Mouse (Mus musculus) neural tube, embryonic 11.5 days (tissue): ENCODE results near the gene Tagap. TPM values are rescaled to one million over a fixed set of nuclear protein-coding genes. Genes with fewer than 3 reads are reported as not detected.

Experiments
- ATAC-seq: fragments of 200-750 bp; cut with Nextera tagmentation; 2 replicates; pipeline ENCODE4 v1.8.0; 2017; ENCODE audit warnings: moderate number of reproducible peaks, mild to moderate bottlenecking, moderate TSS enrichment, moderate library complexity; ENCODE audit not compliant: insufficient read depth, low FRiP score, low TSS enrichment
- DNase-seq: peaks from one replicate; pipeline ENCODE4 v3.0.0-alpha.2; 2015; ENCODE audit warnings: low spot score
- H3K27ac ChIP-seq: fragments of 300-500 bp; sonication (generic); 2 replicates; pipeline ENCODE4 v1.5.1; 2014; ENCODE audit warnings: low read depth, mild to moderate bottlenecking, low read length
- H3K27me3 ChIP-seq: fragments of 300-500 bp; sonication (generic); 2 replicates; pipeline ENCODE4 v1.6.1; 2014; ENCODE audit warnings: mild to moderate bottlenecking, low read length, mixed read lengths; ENCODE audit not compliant: control insufficient read depth, insufficient read depth
- H3K36me3 ChIP-seq: fragments of 300-500 bp; sonication (generic); 2 replicates; pipeline ENCODE4 v1.6.1; 2014; ENCODE audit warnings: mild to moderate bottlenecking, low read length, moderate library complexity, mixed read lengths; ENCODE audit not compliant: control insufficient read depth, insufficient read depth
- H3K4me1 ChIP-seq: fragments of 300-500 bp; sonication (generic); 2 replicates; pipeline ENCODE4 v1.6.1; 2014; ENCODE audit warnings: low read length, mixed read lengths; ENCODE audit not compliant: control insufficient read depth, insufficient read depth
- H3K4me2 ChIP-seq: fragments of 300-500 bp; sonication (generic); 2 replicates; pipeline ENCODE4 v1.6.1; 2014; ENCODE audit warnings: low read depth, mild to moderate bottlenecking, moderate library complexity
- H3K4me3 ChIP-seq: fragments of 300-500 bp; sonication (generic); 2 replicates; pipeline ENCODE4 v1.5.1; 2014; ENCODE audit warnings: low read depth, low read length
- H3K9ac ChIP-seq: fragments of 300-500 bp; sonication (generic); 2 replicates; pipeline ENCODE4 v1.6.1; 2014; ENCODE audit warnings: mild to moderate bottlenecking, low read length
- H3K9me3 ChIP-seq: fragments of 300-500 bp; sonication (generic); 2 replicates; pipeline ENCODE4 v1.6.1; 2016; ENCODE audit warnings: low read length; ENCODE audit not compliant: control insufficient read depth
- WGBS: fragments of 180-500 bp; shearing (Covaris S2); extraction: QIAGEN DNeasy Blood & Tissue Kit; methylation state at CpG from one replicate; pipeline ENCODE4 v1.1.7; 2014; 5-methylcytosine and 5-hydroxymethylcytosine counted together
- polyA plus RNA-seq: library from polyadenylated mRNA; unstranded; fragments of >200 nt; fragmentation: Nextera tagmentation; extraction: Ambion mirVana; gene quantifications from 2 replicates; pipeline ENCODE4 v1.2.1, GENCODE M21; 2014

Gene Tagap
- polyA plus RNA-seq, result 0.38 and 0.68 TPM in 2 replicates

DNA sequence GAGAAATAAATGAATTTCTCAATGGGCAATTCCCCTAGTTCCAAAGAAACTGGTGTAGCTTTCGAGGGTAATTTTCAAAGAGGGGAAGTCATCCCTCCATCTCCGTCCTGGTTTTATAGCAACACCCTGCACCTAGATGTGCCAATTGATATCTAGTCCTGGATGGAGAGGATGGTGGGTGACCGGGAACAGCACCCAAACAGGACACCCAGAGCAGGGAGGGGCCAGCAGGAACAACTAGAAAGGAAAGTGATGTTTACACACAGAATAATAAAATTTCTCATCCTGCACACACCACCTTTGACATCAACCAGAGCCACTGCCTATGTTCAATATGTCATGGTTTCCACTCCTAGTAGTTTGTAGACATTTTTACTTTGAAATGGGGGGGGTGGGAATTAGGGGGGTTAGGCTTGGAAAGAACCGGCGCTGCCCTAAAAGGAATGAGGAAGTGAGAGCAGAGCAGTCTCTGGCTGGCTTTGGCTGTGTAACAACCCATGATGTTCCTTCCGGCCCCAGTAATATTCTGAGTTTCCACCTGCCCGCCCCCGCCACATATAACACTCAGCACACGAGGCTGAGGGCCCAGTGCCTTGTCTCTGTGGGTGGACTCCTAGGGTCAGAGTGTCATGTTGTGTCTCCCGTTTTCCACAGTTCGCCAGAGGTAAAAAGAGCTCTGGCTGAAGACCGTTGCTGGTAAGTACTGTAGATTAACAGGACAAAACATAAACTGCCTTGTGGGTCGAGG, at the start of gene Tagap:
Tagap (plus strand) TSS at position 588 of the 748 bp plus-strand sequence.
- H3K9me3 ChIP-seq, result no peaks in the 10 kb centered on the region
- no peak within 1 kb of the TSS for H3K9ac ChIP-seq
- ATAC-seq (no peak), DNase-seq (no peak)
- H3K4me1 ChIP-seq, result no peaks in the 10 kb centered on the region
- 69% methylated on average over 13 of the region's 13 CpGs for WGBS
- no peaks in the 10 kb centered on the region for H3K27me3 ChIP-seq
- no peak within 1 kb of the TSS for H3K4me2 ChIP-seq
- H3K4me3 ChIP-seq, result no peak within 1 kb of the TSS
- no peak within 1 kb of the TSS for H3K27ac ChIP-seq
- H3K36me3 ChIP-seq, result no peaks in the 10 kb centered on the region

DNA sequence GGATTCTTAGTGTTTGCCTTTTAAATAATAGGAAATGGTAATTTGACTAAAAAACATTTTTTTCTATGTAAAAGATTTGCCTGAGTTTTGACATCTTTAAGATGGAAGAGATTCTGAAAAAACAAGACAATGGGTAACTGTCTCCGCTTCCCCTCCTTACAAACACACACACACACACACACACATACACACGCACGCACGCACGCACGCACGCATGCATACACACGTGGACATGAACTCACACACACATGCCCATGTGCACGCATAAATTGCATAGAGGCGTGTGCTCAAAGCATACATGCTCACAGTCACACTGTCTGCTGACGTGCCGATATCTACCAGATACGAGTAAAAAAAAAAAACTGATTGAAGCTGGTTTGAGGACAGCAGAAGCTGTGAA, 49.3 kb upstream of the Tagap start:
- no peaks in the 10 kb centered on the region; the same call in 1 of the 2 replicates for H3K4me1 ChIP-seq
- H3K36me3 ChIP-seq, result no peaks in the 10 kb centered on the region
- no peak overlapping the region for H3K4me2 ChIP-seq
- H3K27me3 ChIP-seq, result no peaks in the 10 kb centered on the region
- no peak overlapping the region for H3K27ac ChIP-seq
- no peak for DNase-seq
- no peak overlapping the region for H3K4me3 ChIP-seq
- no peak overlapping the region for H3K9ac ChIP-seq
- ATAC-seq, result no peak
- 93% methylated on average over 13 of the region's 13 CpGs for WGBS
- no peaks in the 10 kb centered on the region for H3K9me3 ChIP-seq

DNA sequence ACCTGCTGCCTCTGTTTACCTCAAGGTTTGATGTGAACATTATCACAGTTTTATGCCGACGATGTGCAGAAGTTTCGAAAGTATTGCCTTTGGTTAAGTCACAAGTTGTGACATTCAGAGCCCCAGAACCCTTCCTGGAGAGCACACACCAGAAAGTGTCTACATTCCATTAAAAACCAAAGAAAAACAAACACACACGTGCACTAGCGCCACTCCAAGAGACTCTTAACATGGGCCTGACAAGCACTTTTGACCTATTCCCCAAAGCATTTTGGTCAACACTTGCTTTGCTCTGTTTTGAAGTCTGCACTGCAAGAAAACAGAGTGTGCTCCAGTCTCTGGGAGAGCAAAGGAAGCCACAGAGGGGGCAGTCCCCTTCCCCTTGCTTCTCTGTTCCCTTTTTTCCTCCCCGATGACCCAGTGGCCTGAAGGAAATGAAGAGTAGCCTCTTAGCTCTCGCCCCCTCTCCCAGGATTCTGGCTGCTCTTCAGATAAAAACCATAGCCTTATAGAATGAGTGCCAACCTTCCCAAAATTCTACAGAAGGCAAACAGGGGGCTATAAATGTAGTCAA, 48.5 kb upstream of the Tagap start:
- DNase-seq (no peak), ATAC-seq (no peak)
- H3K27ac ChIP-seq, result no peak overlapping the region
- no peaks in the 10 kb centered on the region for H3K27me3 ChIP-seq
- H3K9ac ChIP-seq, result no peak overlapping the region
- H3K4me3 ChIP-seq, result no peak overlapping the region
- no peaks in the 10 kb centered on the region; the same call in 1 of the 2 replicates for H3K4me1 ChIP-seq
- WGBS, result 69% methylated on average over 7 of the region's 7 CpGs
- no peak overlapping the region for H3K4me2 ChIP-seq
- no peaks in the 10 kb centered on the region for H3K9me3 ChIP-seq
- no peaks in the 10 kb centered on the region for H3K36me3 ChIP-seq

DNA sequence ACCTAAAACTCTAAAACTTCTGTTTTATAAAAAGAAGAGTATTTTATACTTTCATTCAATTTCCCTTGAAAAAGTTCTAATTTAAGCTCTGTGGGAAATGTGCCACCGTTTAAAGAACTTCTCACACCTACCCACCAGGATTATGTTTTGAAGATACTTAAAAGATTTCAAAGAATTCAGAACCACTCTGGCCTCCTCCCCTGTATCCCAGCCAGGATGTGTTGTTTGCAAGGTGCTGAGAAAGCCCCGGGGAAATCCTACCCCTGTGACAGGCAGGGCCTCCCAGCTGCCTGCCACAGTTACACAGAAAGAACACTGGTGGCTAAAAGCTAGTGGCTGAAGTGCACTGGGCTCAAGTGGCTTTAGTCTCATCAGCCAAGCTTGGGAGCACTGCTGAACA, 47.9 kb upstream of the Tagap start:
- WGBS, result 64% methylated on average over 2 of the region's 2 CpGs
- Histone ChIP-seq H3K4me3 (no peak overlapping the region), H3K36me3 (no peaks in the 10 kb centered on the region), H3K9me3 (no peaks in the 10 kb centered on the region), H3K9ac (no peak overlapping the region), H3K27me3 (no peaks in the 10 kb centered on the region), H3K4me2 (no peak overlapping the region), H3K27ac (no peak overlapping the region), H3K4me1 (no peaks in the 10 kb centered on the region; the same call in 1 of the 2 replicates)
- DNase-seq (no peak), ATAC-seq (no peak)

DNA sequence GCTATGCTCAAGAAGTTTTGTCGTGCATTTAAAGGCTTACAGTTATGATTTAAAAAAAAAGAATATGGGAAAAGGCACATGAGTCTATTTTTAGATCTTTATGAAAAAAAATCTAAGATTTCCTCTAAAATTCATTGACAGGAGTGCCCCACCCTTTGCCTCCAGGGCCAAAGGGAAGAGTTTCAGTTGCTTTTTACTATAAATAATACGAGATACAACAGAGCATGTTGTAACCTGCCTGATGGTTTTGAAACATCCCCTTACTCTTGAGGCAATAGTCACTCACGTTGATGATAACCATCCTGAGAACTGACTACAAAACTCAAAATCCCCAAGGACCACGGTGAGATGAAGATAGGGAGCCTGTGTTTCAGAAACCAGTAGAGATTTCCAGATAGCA, 46.3 kb upstream of the Tagap start:
- no peaks in the 10 kb centered on the region; the same call in 1 of the 2 replicates for H3K4me1 ChIP-seq
- H3K36me3 ChIP-seq, result no peaks in the 10 kb centered on the region
- no peak overlapping the region for H3K9ac ChIP-seq
- ATAC-seq (no peak), DNase-seq (no peak)
- H3K4me2 ChIP-seq, result no peak overlapping the region
- no peak overlapping the region for H3K4me3 ChIP-seq
- H3K9me3 ChIP-seq, result no peaks in the 10 kb centered on the region
- 87% methylated on average over 4 of the region's 4 CpGs for WGBS
- no peak overlapping the region for H3K27ac ChIP-seq
- no peaks in the 10 kb centered on the region for H3K27me3 ChIP-seq

DNA sequence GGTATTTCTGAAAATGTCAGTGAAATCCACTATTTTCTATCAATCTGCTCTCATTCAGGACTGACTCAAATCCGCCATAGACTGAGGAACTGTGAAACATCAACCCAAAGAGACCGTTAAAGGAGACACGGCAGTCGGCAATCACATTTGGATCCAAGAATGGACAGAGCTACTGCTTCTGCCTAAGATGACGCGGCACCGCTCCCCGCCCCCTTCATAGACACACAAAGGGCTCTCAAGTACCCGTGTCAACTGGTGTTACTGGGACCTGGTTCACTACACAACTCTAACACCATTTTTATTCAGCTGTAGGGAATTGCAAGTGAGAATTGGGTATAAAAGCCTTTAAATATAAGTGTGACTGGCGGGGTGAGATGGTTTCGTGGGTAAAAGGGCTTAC, 42.7 kb upstream of the Tagap start:
- no peaks in the 10 kb centered on the region for H3K27me3 ChIP-seq
- no peak overlapping the region for H3K4me2 ChIP-seq
- no peaks in the 10 kb centered on the region for H3K4me1 ChIP-seq
- ATAC-seq (no peak), DNase-seq (no peak)
- WGBS, result 89% methylated on average over 11 of the region's 11 CpGs
- no peaks in the 10 kb centered on the region for H3K9me3 ChIP-seq
- H3K4me3 ChIP-seq, result no peak overlapping the region
- H3K36me3 ChIP-seq, result no peaks in the 10 kb centered on the region
- H3K27ac ChIP-seq, result no peak overlapping the region
- no peak overlapping the region for H3K9ac ChIP-seq

DNA sequence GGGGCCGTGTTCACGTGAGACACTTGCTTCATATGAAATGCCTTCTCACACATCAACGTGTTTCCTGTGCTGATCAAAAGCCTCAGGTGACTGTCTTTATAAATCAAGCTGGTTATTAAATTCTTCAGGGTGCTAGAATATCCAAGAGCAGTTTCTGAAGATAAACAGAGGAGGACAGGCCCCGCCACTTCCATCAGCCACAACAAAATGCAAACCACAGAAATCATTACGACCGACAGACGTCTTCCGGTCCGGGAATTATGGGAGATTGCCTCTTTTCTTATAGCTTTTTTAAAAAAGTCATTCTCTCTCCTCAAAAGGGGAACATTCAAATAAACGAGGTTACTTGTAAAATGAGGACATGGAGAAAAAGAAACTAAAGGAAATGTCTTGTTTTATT, 41.2 kb upstream of the Tagap start:
- no peaks in the 10 kb centered on the region for H3K27me3 ChIP-seq
- no peak overlapping the region for H3K27ac ChIP-seq
- DNase-seq, result no peak
- H3K4me2 ChIP-seq, result no peak overlapping the region
- H3K9ac ChIP-seq, result no peak overlapping the region
- H3K4me3 ChIP-seq, result no peak overlapping the region
- ATAC-seq, result no peak
- H3K4me1 ChIP-seq, result no peaks in the 10 kb centered on the region
- no peaks in the 10 kb centered on the region for H3K9me3 ChIP-seq
- WGBS, result 90% methylated on average over 10 of the region's 10 CpGs
- no peaks in the 10 kb centered on the region for H3K36me3 ChIP-seq

DNA sequence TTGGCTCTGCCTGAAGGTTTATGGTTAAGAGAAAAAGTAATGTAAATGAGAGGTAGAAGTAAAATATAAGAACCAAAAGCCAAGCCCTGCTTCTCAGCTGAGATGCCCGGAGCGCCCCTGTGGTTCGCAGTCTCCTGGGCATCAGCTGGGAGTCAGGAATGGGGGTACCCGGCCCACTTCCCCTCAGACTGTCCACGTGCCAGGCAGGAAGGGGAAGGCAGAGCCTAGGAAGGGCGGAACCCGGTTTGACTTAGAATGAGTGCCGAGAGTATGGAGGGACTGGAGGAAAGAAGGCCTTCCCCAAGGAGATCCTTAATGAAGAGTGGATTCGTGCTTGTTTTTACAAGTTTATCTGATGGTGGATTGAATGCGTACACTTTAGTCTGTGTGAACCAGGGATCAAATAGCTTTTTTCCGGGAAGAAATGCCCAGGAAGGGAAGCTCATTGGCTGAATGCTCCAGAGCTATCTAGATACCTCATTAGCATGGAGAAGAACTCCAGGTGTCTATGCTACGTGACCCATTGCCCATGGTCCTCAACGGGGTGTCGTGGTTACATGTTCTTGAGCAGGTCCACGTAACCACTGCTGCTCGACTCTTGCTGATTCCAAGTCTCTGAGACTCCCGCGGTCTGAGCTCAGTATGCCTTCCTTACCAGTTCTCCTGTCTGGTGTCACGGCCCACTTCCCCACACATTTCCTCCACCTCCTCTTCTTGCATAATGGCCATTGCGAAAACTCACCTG, 38.6 kb upstream of the Tagap start:
- no peak overlapping the region for H3K4me2 ChIP-seq
- H3K27ac ChIP-seq, result no peak overlapping the region
- H3K27me3 ChIP-seq, result no peaks in the 10 kb centered on the region
- H3K36me3 ChIP-seq, result no peaks in the 10 kb centered on the region
- H3K4me1 ChIP-seq, result no peaks in the 10 kb centered on the region
- no peak for ATAC-seq
- no peak for DNase-seq
- no peak overlapping the region for H3K9ac ChIP-seq
- H3K9me3 ChIP-seq, result no peaks in the 10 kb centered on the region
- H3K4me3 ChIP-seq, result no peak overlapping the region
- WGBS, result 92% methylated on average over 20 of the region's 20 CpGs
